Mouse (Mus musculus): ENCODE measurements around the gene Btnl1.

- no peak for TF ChIP-seq CTCF (IDR thresholded peaks at IDR 0.05; ENCODE audit: low read depth, low read length)
- TF ChIP-seq POLR2A (IDR thresholded peaks at IDR 0.05; ENCODE audit: extremely low read depth, insufficient read depth, low read length): no peak
Observed at GRCm38 (mm10) chr17:34376847-34377246, at the start of gene Btnl1.

All from liver, adult 2 months (tissue).